Mouse (Mus musculus) lung, embryonic 16.5 days (tissue): ENCODE measurements around the gene Ralgds. TPM values are rescaled to one million over a fixed set of nuclear protein-coding genes. Genes with fewer than 3 reads are reported as not detected.

Source experiments
- ATAC-seq: fragments of 200-750 bp; cut with Nextera tagmentation; 2 replicates; pipeline ENCODE4 v1.8.0; 2017; ENCODE audit warnings: low read depth, mild to moderate bottlenecking, moderate library complexity
- H3K27ac ChIP-seq: fragments of 300-500 bp; sonication (generic); 2 replicates; pipeline ENCODE4 v1.5.1; 2014; ENCODE audit warnings: mild to moderate bottlenecking, control low read depth, low read length
- H3K27me3 ChIP-seq: fragments of 300-500 bp; sonication (generic); 2 replicates; pipeline ENCODE4 v1.6.1; 2014; ENCODE audit warnings: low read depth, low read length, mixed read lengths; ENCODE audit not compliant: control insufficient read depth, insufficient read depth
- H3K36me3 ChIP-seq: fragments of 300-500 bp; sonication (generic); 2 replicates; pipeline ENCODE4 v1.6.1; 2014; ENCODE audit warnings: low read length; ENCODE audit not compliant: control insufficient read depth, insufficient read depth
- H3K4me1 ChIP-seq: fragments of 300-500 bp; sonication (generic); replicated peaks from 2 replicates; pipeline ENCODE4 v1.6.1; 2014; ENCODE audit warnings: low read length, mixed read lengths; ENCODE audit not compliant: control insufficient read depth, insufficient read depth
- H3K4me2 ChIP-seq: fragments of 300-500 bp; sonication (generic); 2 replicates; pipeline ENCODE4 v1.6.1; 2014; ENCODE audit warnings: low read depth, low read length, control low read depth
- H3K4me3 ChIP-seq: fragments of 300-500 bp; sonication (generic); 2 replicates; pipeline ENCODE4 v1.5.1; 2014; ENCODE audit warnings: mild to moderate bottlenecking, low read length, control low read depth
- H3K9ac ChIP-seq: fragments of 300-500 bp; sonication (generic); 2 replicates; pipeline ENCODE4 v1.6.1; 2014; ENCODE audit warnings: low read length, control low read depth
- H3K9me3 ChIP-seq: fragments of 300-500 bp; sonication (generic); 2 replicates; pipeline ENCODE4 v1.6.1; 2016; ENCODE audit warnings: low read length; ENCODE audit not compliant: control insufficient read depth
- WGBS: fragments of 180-500 bp; shearing (Covaris S2); extraction: QIAGEN DNeasy Blood & Tissue Kit; methylation state at CpG from one replicate; pipeline ENCODE4 v1.1.7; 2014; 5-methylcytosine and 5-hydroxymethylcytosine counted together
- polyA plus RNA-seq: library from polyadenylated mRNA; unstranded; fragments of >200 nt; fragmentation: Nextera tagmentation; extraction: Ambion mirVana; gene quantifications from 2 replicates; pipeline ENCODE4 v1.2.1, GENCODE M21; 2015

Ralgds gene
- polyA plus RNA-seq, 1 experiment from 2014 or later: 27.3 TPM

DNA sequence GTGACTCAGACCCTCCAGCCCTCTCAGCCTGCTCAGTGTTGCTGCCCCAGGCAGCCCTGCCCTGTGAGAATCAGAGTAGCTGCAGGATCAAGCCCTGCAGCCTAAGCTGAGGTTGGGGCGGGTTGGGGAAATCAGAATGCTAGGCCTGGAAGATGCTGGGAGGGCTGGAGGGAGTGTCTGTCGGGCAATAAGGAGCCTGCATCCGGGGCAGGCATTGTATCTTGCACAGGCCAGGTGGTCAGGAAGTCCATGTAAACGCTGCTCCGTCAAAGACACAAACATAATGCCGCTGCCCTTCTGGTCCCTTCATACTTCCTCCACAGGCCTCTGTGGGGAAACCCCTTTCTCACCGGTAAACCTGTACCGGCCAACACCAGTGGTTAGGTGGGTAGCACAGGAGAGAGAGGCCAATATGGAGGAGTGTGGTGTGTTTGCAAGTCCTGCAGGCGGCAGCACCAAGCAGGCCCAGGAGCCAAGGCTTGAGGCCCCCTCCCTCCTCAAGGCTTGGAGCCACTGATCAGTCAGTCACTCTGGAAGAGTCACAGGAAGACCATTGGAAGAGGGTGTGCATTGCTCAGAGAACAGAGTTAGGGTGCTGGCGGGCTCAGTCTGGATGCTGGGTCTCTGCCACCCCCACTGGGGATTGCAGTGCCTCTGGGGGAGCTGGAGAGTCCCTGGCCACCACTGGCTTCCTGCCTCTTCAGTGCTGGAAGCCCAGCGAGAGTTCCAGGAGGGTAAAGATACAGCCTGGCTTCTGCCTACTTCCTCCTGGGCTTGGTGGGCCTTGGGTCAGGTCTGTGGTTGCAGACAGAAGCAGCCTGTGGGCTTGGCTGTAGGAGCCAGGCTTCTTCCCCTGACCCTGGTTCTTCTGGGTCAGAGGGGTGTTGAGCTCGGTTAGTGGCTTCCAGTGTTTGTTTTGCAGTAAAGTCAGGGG is 13.3 kb downstream of the Ralgds start:
- Histone ChIP-seq H3K4me3 (no peak overlapping the region), H3K4me1 (peaks cover 28% of the 10 kb centered on the region), H3K4me2 (no peak overlapping the region), H3K36me3 (no peaks in the 10 kb centered on the region), H3K9ac (0 out of 2 replicates have a peak overlapping the region, but pooled peaks have one; percentile 17), H3K27me3 (no peaks in the 10 kb centered on the region), H3K9me3 (no peaks in the 10 kb centered on the region), H3K27ac (peak overlapping the region; percentile 80)
- ATAC-seq: peak; percentile 15; the same call in 1 of the 2 replicates
- WGBS: 34% methylated on average over 12 of the region's 12 CpGs

DNA sequence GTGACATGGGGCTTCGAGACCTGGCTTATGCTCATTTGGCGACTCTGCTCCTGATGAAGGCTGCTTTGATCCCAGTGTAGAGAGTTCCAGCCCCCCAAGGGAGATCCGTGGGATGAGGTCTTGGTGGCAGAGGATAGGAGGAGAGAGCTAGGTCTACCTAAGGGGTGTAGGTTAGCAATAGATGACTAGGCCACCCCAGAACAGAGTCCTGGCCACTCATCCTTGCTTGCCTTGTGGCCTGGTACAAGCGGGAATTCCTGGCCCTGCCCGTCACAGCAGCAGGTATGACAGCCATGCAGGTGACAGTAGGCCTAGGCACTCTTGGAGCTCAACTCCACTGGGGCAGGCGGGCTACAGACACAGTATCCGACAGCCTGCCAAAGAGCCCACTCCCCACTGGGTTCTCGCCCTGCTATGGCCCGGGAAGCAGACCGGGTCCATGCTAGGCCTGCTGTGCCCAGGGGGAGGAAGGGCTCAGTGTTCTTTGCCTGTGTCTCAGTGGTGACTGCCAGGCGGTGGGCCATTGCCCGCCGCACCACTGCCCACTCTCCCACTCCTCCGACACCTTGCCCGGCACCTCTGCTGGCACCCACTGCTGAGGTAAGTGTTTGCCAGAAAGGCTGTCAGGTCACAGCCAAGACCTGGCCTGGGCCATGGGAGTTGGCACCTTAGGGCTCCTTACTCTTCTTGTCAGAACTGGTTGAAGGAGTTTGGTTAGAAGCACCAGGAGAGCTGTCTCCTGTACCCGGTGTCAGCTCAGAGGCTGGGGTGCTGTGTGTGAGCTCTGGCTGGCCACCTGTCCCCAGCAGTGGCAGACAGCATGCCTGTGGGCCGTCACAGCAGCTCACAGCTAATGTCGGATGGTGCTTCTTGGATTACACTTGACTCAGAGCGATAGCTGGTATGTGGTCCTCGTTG is 14.8 kb downstream of the Ralgds start:
- peaks cover 32% of the 10 kb centered on the region for H3K4me1 ChIP-seq
- no peaks in the 10 kb centered on the region for H3K9me3 ChIP-seq
- H3K27me3 ChIP-seq: no peaks in the 10 kb centered on the region
- H3K4me3 ChIP-seq: no peak overlapping the region
- H3K9ac ChIP-seq: no peak overlapping the region
- WGBS: 86% methylated on average over 20 of the region's 20 CpGs
- H3K4me2 ChIP-seq: no peak overlapping the region
- H3K36me3 ChIP-seq: no peaks in the 10 kb centered on the region
- no peak overlapping the region for H3K27ac ChIP-seq
- no peak for ATAC-seq

DNA sequence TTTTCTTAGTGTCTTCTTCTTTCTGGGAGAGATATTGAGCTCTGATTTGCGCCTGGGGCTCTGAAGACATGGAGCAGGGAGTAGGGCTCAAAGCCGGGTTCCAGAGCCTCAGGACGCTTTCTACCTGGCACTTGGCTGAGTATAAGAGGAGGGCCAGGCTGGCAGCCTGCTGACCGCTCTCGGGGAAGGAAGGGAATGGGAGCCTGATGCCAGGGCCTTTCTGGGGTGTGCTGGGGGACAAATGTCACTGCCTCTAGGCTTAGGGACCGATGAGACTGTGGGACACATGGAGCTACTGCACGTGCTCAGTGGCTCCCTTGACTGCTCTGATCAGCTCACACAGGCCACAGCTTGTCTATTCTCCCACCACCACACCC is 15.4 kb downstream of the Ralgds start:
- Histone ChIP-seq H3K4me3 (no peak overlapping the region), H3K27ac (no peak overlapping the region), H3K36me3 (no peaks in the 10 kb centered on the region), H3K9ac (no peak overlapping the region), H3K27me3 (no peaks in the 10 kb centered on the region), H3K9me3 (no peaks in the 10 kb centered on the region), H3K4me1 (peaks cover 36% of the 10 kb centered on the region), H3K4me2 (no peak overlapping the region)
- ATAC-seq: no peak
- WGBS: 84% methylated on average over 7 of the region's 7 CpGs

DNA sequence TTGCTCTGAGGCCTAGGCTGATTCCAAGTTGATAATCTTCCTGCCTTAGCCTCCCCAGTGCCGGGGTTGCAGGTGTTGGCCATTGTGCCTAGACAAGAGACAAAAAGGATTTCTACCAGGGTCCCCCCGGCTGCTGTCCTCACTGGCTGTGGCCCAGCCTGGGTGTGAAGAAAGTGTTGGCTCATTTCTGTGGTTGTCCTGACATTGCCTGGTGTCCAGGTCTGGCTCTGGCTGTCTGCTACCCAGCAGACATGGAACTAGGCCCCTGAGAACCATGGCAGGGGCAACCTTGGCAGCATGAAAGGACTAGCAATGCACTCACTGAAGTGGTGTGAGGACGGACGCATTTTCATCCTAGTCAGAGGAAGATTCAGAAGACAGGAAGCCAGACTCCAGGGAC is 16.9 kb downstream of the Ralgds start:
- Histone ChIP-seq H3K27ac (no peak overlapping the region), H3K36me3 (no peaks in the 10 kb centered on the region), H3K4me1 (peaks cover 39% of the 10 kb centered on the region), H3K9ac (0 out of 2 replicates have a peak overlapping the region, but pooled peaks have one; percentile 11), H3K27me3 (no peaks in the 10 kb centered on the region), H3K4me3 (no peak overlapping the region), H3K4me2 (no peak overlapping the region), H3K9me3 (no peaks in the 10 kb centered on the region)
- 56% methylated on average over 4 of the region's 4 CpGs for WGBS
- ATAC-seq: no peak

DNA sequence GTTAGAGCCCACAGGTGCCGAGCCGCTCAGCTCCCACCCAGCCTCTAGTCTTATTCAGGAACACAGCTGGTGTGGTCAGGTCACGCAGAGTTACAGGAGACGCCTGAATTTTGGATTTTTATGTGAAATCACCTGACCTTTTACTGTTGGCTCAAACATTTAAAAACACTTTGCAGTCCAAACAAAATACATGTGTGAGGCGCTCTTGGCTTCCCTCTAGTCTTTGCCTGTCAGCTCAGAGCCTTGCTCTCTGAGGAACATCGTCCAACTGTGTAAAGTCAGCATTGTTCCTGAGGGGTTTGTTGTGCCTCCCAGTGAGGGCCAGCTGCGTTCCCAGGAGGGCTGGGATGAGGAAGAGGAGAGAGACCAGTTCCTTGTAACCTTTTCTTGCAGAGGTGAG is 17.4 kb downstream of the Ralgds start:
- H3K27me3 ChIP-seq: no peaks in the 10 kb centered on the region
- no peak overlapping the region for H3K4me2 ChIP-seq
- ATAC-seq: no peak
- H3K4me3 ChIP-seq: no peak overlapping the region
- no peaks in the 10 kb centered on the region for H3K36me3 ChIP-seq
- no peak overlapping the region for H3K9ac ChIP-seq
- H3K4me1 ChIP-seq: peaks cover 39% of the 10 kb centered on the region
- no peak overlapping the region for H3K27ac ChIP-seq
- no peaks in the 10 kb centered on the region for H3K9me3 ChIP-seq
- WGBS: 61% methylated on average over 7 of the region's 7 CpGs

DNA sequence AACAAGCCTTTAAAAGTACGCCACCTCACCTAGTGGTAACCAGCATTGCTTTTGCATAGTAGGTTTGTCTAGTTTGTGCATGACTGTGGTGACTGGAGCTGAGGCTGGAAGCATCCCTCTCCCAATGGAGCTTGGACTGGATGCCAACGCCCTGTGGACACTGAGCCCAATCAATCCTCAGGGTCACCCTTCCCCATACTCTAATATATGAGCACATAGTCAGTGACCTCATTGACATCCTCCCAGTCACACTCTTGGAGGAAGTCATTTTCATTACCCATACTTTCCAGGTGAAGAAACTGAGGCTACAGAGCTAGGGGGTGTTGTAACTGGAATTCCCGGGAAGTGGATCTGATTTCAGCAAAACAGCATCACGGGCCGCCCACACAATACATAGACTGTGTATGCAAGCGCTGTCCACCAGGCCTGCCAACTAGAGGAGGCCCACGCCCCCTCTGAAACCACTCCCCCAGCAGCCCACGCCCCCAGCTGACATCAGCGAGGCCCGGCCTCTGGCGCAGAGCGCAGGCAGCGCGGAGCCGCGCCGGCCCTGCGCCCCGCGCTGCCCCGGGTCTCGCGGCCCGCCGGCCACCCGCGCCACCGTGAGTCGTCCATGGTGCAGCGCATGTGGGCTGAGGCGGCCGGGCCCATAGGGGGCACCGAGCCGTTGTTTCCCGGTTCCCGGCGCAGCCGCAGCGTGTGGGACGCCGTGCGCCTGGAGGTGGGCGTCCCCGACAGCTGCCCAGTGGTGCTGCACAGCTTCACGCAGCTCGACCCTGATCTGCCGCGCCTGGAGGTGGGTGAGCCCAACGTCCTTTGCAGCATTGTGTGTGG is 20.2 kb downstream of the Ralgds start:
- no peaks in the 10 kb centered on the region for H3K27me3 ChIP-seq
- H3K9me3 ChIP-seq: no peaks in the 10 kb centered on the region
- H3K4me2 ChIP-seq: peak overlapping the region; percentile 77
- no peaks in the 10 kb centered on the region for H3K36me3 ChIP-seq
- peak overlapping the region; percentile 77 for H3K9ac ChIP-seq
- WGBS: 2% methylated on average over 48 of the region's 49 CpGs
- H3K27ac ChIP-seq: peak overlapping the region; percentile 57
- H3K4me1 ChIP-seq: peaks cover 49% of the 10 kb centered on the region
- peak overlapping the region; percentile 76 for H3K4me3 ChIP-seq
- peak; percentile 96 for ATAC-seq

DNA sequence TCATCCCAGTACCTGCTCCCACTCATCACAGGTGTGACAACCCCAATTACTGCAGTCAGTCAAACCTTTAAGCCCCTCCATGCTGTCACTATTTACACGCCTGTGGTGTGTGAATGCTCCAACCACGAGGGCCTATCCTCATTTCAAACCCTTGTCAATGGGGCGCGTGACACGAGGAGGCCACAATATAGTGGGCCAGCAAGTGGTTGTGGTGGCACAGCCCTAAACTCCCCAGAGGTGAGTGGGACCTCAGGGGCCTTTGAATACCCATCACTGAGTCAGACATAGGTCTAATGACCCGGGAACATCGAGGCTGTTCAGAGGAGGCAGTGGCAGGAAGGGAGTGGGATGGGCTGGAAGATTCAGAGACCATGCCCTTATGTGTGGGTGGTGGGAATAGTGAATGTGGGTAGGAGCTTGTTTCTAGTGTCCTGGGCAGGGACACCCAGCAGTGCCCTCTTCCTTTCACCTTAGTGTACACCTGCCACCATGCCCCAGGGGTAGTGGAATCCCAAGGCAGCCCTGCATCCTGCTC is 21.0 kb downstream of the Ralgds start:
- Histone ChIP-seq H3K27me3 (no peaks in the 10 kb centered on the region), H3K9ac (peak overlapping the region; percentile 77), H3K36me3 (no peaks in the 10 kb centered on the region), H3K4me2 (peak overlapping the region; percentile 77), H3K27ac (peak overlapping the region; percentile 76), H3K4me1 (peaks cover 53% of the 10 kb centered on the region), H3K4me3 (peak overlapping the region; percentile 76), H3K9me3 (no peaks in the 10 kb centered on the region)
- ATAC-seq: no peak
- WGBS: 66% methylated on average over 7 of the region's 7 CpGs

DNA sequence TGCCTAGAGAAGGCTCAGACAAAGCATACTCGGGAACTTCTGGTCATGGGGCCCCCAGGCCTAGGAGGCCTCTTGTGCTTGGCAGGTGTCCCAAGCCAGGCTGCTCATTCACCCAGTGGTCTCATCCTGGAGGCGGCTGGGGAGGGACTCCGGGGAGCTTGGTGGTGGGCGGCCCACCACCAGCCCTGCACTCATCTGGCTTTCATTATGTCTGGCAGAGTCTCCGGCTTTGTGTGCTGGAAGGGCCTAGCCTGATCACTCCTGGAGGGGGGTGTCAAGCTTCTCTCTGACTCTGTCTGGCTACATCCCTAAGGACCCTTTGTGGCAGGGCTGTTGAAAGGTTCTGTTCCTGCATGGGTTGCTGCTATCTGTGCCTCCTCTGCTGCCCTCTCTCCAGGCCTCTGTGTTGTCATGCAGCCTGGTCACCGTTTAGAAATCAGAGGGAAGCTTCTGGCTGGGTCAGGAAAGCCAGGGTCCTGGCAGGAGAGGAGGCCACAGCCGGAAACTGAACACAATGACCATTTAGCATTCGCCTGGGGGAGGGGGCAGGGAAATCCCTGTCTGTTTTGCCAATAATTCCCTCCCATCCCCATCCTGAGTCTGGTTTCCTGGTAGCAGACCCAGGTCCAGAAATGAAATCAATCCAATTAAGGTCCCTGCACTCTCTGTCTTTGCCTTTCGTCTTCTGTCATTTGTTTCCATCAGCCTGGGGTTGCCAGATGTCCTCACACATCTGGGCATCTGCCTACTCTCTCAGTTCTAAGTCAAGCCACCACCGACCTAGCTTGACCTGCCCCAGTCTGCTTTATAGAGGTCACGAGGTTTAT is 21.7 kb downstream of the Ralgds start:
- no peaks in the 10 kb centered on the region for H3K27me3 ChIP-seq
- no peak for ATAC-seq
- H3K36me3 ChIP-seq: no peaks in the 10 kb centered on the region
- peak overlapping the region; percentile 77 for H3K9ac ChIP-seq
- peak overlapping the region; percentile 77 for H3K4me2 ChIP-seq
- H3K4me1 ChIP-seq: peaks cover 60% of the 10 kb centered on the region
- peak overlapping the region; percentile 76 for H3K27ac ChIP-seq
- 40% methylated on average over 11 of the region's 11 CpGs for WGBS
- no peaks in the 10 kb centered on the region for H3K9me3 ChIP-seq
- H3K4me3 ChIP-seq: peak overlapping the region; percentile 76
